Mouse (Mus musculus): ENCODE measurements around the gene Snapin.
A peak's percentile ranks its signal among the peaks of the same experiment; 100 is the strongest.

DNA sequence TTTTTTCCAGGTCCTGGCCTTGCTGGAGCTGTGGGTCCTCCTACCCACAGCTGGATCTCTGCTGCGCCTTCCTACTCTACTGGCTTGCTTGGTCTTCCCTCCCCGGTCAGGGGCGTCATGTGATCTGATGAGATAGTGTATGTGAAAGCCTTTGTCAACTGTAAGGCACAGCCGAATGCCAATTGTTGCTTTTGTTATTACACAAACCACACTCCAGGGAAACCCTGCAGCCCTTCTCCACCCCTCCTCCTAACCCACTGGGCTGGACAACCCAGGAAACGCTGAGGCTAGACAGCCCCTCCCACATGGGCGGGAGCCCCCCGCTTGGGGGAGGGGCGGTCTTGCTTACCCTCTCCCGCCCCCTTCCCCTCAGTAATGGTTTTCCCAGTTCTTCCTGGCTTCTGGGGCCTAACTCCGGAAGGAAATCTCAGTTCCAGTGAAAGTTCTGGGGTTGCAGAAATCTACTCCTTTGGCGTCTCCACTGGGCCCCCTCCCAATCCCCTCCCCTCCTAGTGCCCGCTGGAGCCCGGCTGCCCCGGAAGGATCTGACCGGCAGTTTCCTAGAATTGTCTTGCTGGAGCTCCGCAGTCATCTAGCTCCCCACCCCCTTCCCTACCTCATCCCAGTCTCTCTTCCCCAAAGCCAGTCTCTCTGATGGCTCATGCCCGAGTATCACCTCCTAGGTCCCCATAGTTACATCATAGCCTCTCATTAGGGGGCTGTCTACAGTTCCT, 44.3 kb downstream of the Snapin start:
- peak; percentile 4; the same call in 1 of the 2 replicates for TF ChIP-seq CTCF (IDR thresholded peaks at IDR 0.05; ENCODE audit: control insufficient read depth, insufficient read depth, insufficient replicate concordance, low read depth, low read length)
- TF ChIP-seq POLR2A (IDR thresholded peaks at IDR 0.05; ENCODE audit: control insufficient read depth, low read depth, low read length): peak; percentile 39; the same call in 1 of the 2 replicates

Data from testis, adult 2 months (tissue).